Comparison of ENCODE assay signal across 13 mouse cellular contexts in the genomic region with DNA sequence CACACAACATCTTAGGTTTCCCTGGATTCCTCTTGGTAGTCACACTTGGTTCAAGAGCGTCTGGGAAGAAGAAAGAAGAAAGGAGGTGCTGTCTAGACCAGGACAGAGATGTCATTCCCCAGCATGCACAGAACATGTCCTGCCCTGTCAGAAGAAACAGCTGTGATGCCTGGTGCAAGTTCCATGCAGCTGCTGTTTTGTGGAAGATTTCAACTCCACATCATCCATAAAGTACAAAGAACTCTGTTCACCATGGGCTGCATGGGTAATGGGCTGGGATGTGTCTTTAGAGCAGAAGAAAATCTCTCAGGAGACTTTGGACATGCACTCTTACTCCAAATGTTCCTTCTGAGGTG.
DNase-seq lines count a peak whose midpoint lies in the region; ATAC-seq and TF ChIP-seq lines count a peak whose summit lies in the region.
"Had no signal": no experiment of that assay in that cellular context is flagged by ENCODE, and none has a peak within 500 bp of the region (broad histone marks: within the 10 kb centered on the region; RNA-seq: fewer than 3 reads in every experiment).

No protein-coding gene starts in this region.

- peaks cover 7% of the 10 kb centered on the region; the same call in 1 of the 2 replicates for H3K4me1 ChIP-seq in lung, embryonic 14.5 days (ENCODE audit: insufficient read depth)
- 0 out of 2 replicates have a peak, but pooled peaks cover 14% of the 10 kb centered on the region for H3K4me1 ChIP-seq in embryonic facial prominence, embryonic 14.5 days (ENCODE audit: control insufficient read depth, insufficient read depth, low read length)
- peaks cover 28% of the 10 kb centered on the region for H3K4me1 ChIP-seq in limb, embryonic 10.5 days
- no peaks in the 10 kb centered on the region for H3K4me1 ChIP-seq in small intestine, adult 2 months (ENCODE audit: control insufficient read depth, insufficient read depth, insufficient read length, low read length)
- H3K4me1 ChIP-seq: heart, embryonic 12.5 days had no signal

- H3K9ac ChIP-seq in lung, embryonic 14.5 days: no peak overlapping the region
- H3K9ac ChIP-seq in embryonic facial prominence, embryonic 14.5 days (ENCODE audit: low read depth, low read length): no peak overlapping the region
- H3K9ac ChIP-seq: embryonic facial prominence, embryonic 12.5 days; forebrain, embryonic 15.5 days; heart, embryonic 12.5 days; hindbrain, embryonic 14.5 days had no signal

- no peak for TF ChIP-seq POLR2A in small intestine, adult 2 months (IDR thresholded peaks at IDR 0.05; ENCODE audit: low read depth, low read length)

- TF ChIP-seq CTCF in lung, embryonic 14.5 days (IDR thresholded peaks at IDR 0.05; ENCODE audit: low read depth): no peak
- TF ChIP-seq CTCF in small intestine, adult 2 months (IDR thresholded peaks at IDR 0.05; ENCODE audit: extremely low read depth, insufficient read length, insufficient replicate concordance, low read depth, low read length): no peak

- H3K9me3 ChIP-seq in lung, embryonic 14.5 days (ENCODE audit: low read depth, low read length): no peaks in the 10 kb centered on the region
- H3K9me3 ChIP-seq in embryonic facial prominence, embryonic 14.5 days (ENCODE audit: control insufficient read depth, low read length): 0 out of 2 replicates have a peak, but pooled peaks cover 4% of the 10 kb centered on the region
- no peaks in the 10 kb centered on the region for H3K9me3 ChIP-seq in limb, embryonic 10.5 days (replicated peaks)
- H3K9me3 ChIP-seq: embryonic facial prominence, embryonic 12.5 days; forebrain, embryonic 15.5 days; heart, embryonic 12.5 days; hindbrain, embryonic 10.5 days had no signal

- no peak for DNase-seq in lung, embryonic 14.5 days
- no peak for DNase-seq in lung, postnatal 36 days
- no peak for DNase-seq in embryonic facial prominence, embryonic 14.5 days (ENCODE audit: low spot score)
- no peak for DNase-seq in limb, embryonic 10.5 days (ENCODE audit: low spot score)
- no peak for DNase-seq in kidney, postnatal 4 days
- no peak for DNase-seq in kidney, postnatal 25 days
- DNase-seq: cerebellum, adult 2 months had no signal

- no peaks in the 10 kb centered on the region for H3K36me3 ChIP-seq in lung, embryonic 14.5 days (ENCODE audit: insufficient read depth)
- H3K36me3 ChIP-seq in embryonic facial prominence, embryonic 14.5 days (ENCODE audit: control insufficient read depth, insufficient read depth, low read length): no peaks in the 10 kb centered on the region
- H3K36me3 ChIP-seq in limb, embryonic 10.5 days: no peaks in the 10 kb centered on the region
- H3K36me3 ChIP-seq in small intestine, adult 2 months (ENCODE audit: control insufficient read depth, insufficient read depth, low read length): no peaks in the 10 kb centered on the region
- H3K36me3 ChIP-seq: embryonic facial prominence, embryonic 12.5 days; forebrain, embryonic 15.5 days; heart, embryonic 12.5 days; hindbrain, embryonic 10.5 days had no signal

- H3K4me3 ChIP-seq in lung, embryonic 14.5 days (ENCODE audit: low read depth, low read length): no peak overlapping the region
- H3K4me3 ChIP-seq in embryonic facial prominence, embryonic 14.5 days (ENCODE audit: low read depth, low read length): no peak overlapping the region
- no peak overlapping the region for H3K4me3 ChIP-seq in limb, embryonic 10.5 days
- no peak overlapping the region for H3K4me3 ChIP-seq in small intestine, adult 2 months (ENCODE audit: low read depth, low read length)
- H3K4me3 ChIP-seq: embryonic facial prominence, embryonic 12.5 days; forebrain, embryonic 15.5 days; heart, embryonic 12.5 days; hindbrain, embryonic 10.5 days had no signal

- H3K4me2 ChIP-seq in lung, embryonic 14.5 days: no peak overlapping the region
- H3K4me2 ChIP-seq in embryonic facial prominence, embryonic 14.5 days (ENCODE audit: low read depth, low read length): no peak overlapping the region
- H3K4me2 ChIP-seq: embryonic facial prominence, embryonic 12.5 days; forebrain, embryonic 15.5 days; heart, embryonic 12.5 days; hindbrain, embryonic 14.5 days had no signal

- no peak for ATAC-seq in lung, embryonic 14.5 days (ENCODE audit: insufficient read depth)
- peak; percentile 39; the same call in 1 of the 2 replicates for ATAC-seq in embryonic facial prominence, embryonic 14.5 days (ENCODE audit: low read depth)
- ATAC-seq: forebrain, embryonic 15.5 days had no signal

- no peaks in the 10 kb centered on the region for H3K27me3 ChIP-seq in lung, embryonic 14.5 days (ENCODE audit: insufficient read depth, low read length)
- H3K27me3 ChIP-seq in embryonic facial prominence, embryonic 14.5 days (replicated peaks; ENCODE audit: control insufficient read depth, insufficient read depth, low read length): no peaks in the 10 kb centered on the region
- no peaks in the 10 kb centered on the region for H3K27me3 ChIP-seq in limb, embryonic 10.5 days (ENCODE audit: low read depth, poor library complexity, severe bottlenecking)
- no peaks in the 10 kb centered on the region for H3K27me3 ChIP-seq in small intestine, adult 2 months (ENCODE audit: control insufficient read depth, insufficient read depth, low read length)
- H3K27me3 ChIP-seq: embryonic facial prominence, embryonic 12.5 days; forebrain, embryonic 15.5 days; heart, embryonic 12.5 days had no signal

- H3K27ac ChIP-seq in lung, embryonic 14.5 days (ENCODE audit: low read depth): peak overlapping the region; percentile 9; the same call in 1 of the 2 replicates
- 0 out of 2 replicates have a peak overlapping the region, but pooled peaks have one; percentile 11 for H3K27ac ChIP-seq in embryonic facial prominence, embryonic 14.5 days (replicated peaks; ENCODE audit: low read depth, low read length)
- H3K27ac ChIP-seq in limb, embryonic 10.5 days: peak overlapping the region; percentile 30; the same call in 1 of the 2 replicates
- 0 out of 2 replicates have a peak overlapping the region, but pooled peaks have one; percentile 18 for H3K27ac ChIP-seq in small intestine, adult 2 months (ENCODE audit: insufficient read depth, low read depth, low read length)
- H3K27ac ChIP-seq: forebrain, embryonic 15.5 days; hindbrain, embryonic 10.5 days; hindbrain, embryonic 14.5 days had no signal

- 18% methylated on average over 1 of the region's 1 CpGs for WGBS in lung, embryonic 14.5 days
- 38% methylated on average over 1 of the region's 1 CpGs for WGBS in embryonic facial prominence, embryonic 14.5 days
- 65% methylated on average over 1 of the region's 1 CpGs for WGBS in limb, embryonic 10.5 days
- 23% methylated on average over 1 of the region's 1 CpGs for WGBS in small intestine, adult 2 months
